Mouse (Mus musculus) common myeloid progenitor, adult 5-6 weeks (primary cell): ENCODE data around the gene Pxt1. TPM values are rescaled to one million over a fixed set of nuclear protein-coding genes. Genes with fewer than 3 reads are reported as not detected.
A peak's percentile ranks its signal among the peaks of the same experiment; 100 is the strongest.

Experiments
- ATAC-seq: replicated peaks from 2 replicates; pipeline ENCODE4 v1.8.0; 2016; ENCODE audit warnings: low read depth, mild to moderate bottlenecking, moderate TSS enrichment, inconsistent platforms; ENCODE audit not compliant: poor library complexity, severe bottlenecking
- total RNA-seq: library from RNA; stranded (forward); fragments of 200-1000, 187-1606 nt; gene quantifications from 2 replicates; pipeline ENCODE4 v1.2.3, GENCODE M21; 2017

Gene Pxt1
- total RNA-seq, 1 experiment from 2014 or later = not detected

DNA sequence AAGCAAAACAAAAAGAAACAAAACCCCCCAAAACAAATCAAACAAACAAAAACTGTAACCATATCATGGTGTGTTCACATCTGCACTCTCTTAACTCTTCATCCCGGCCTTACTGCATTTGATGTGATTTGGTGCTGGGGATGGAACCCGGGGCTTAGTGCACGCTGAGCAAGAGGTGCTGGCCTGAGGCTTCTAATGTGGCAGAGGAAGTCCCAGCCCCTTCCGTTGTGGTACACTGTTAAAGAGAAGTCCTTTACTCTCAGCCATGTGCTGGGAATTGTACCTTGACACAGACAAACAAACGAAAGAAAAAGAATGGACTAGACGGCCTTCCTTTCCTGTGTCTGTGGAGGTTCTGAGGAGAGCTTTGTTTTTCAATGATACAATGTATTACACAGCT is 21.5 kb downstream of the Pxt1 start:
- 0 out of 2 replicates have a peak, but pooled peaks have one; percentile 28 for ATAC-seq

DNA sequence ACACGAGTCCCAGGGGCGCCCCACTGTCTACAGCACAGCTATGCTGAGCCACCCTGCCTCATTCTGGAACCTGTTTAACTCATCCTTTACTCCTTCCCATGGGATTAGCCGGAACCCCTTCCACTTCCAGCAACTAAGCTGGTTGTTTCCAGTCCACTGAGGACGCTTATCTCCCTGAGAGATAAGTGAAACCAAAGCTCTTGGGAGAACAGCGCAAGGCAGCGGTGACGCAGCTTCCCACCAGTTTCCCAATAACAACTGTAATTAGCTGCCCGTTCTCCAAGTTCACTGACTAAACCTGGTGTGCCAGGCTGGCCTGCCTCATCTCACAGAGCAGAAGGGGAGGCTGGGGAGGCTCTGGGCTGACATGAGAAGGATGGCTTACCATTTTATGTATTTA is 22.6 kb downstream of the Pxt1 start:
- ATAC-seq = no peak

DNA sequence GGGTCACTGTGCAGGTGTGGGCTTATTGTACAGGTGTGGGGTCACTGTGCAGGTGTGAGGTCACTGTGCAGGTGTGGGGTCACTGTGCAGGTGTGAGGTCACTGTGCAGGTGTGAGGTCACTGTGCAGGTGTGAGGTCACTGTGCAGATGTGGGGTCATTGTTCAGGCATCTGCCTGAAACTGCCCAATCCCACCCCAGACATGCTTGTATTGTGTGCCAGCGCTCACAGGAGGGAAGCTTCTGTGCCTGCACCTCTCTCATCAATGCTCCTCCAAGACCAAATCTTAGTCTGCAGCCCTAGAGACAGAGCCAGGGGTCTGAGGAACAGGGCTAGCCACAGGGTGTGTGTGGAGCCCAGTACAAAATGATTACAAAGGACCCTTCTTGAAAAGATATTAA is 27.1 kb downstream of the Pxt1 start:
- ATAC-seq = no peak

DNA sequence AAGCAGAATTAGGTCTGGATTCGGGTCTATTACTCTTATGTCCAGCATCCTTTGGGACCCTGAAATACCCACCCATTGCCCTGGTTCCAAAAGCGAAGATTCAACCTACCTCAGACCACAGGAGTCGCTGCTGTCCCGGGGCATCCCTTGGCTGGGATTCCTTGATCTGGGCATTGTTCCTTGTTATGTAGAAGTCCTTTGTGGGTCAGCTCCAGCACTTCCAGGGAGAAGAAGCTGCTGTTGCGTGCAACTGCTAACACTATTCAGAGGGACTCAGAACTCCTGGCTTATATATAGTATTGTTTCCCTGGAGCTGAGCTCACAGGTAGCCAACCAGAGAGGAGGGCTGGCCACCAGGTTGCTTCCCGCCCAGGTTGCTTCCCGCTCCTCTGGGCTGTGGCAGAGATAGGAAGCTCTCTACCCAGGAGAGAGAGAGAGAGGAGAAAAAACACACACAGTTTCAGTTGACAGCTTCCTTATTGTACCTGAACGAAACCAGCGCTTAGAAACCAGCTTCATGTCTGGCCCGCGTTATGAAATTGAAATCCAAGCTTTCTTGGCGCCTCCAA is 28.5 kb downstream of the Pxt1 start, which contains the start of gene 4930539E08Rik:
TSS of gene 4930539E08Rik (minus strand) at position 265 of the 569 bp plus-strand sequence.
- no peak for ATAC-seq

DNA sequence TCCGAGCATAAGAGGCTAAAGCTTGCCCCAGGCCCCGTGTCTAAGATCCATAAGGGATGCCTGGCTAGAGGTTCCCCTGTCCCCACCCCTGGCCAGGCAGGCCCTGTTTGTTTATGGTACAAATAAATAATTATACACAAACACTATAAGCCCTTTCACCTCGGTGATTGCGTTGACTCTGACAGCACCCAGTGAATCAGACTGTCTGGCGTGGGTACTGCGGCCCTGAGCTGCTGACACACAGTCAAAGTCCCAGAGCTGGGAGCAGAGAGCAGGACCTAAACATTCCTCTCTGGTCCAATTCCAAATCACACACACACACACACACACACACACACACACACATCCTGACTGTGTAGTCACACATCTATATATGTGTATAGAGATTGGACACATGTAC is 29.7 kb downstream of the Pxt1 start:
- ATAC-seq = no peak

DNA sequence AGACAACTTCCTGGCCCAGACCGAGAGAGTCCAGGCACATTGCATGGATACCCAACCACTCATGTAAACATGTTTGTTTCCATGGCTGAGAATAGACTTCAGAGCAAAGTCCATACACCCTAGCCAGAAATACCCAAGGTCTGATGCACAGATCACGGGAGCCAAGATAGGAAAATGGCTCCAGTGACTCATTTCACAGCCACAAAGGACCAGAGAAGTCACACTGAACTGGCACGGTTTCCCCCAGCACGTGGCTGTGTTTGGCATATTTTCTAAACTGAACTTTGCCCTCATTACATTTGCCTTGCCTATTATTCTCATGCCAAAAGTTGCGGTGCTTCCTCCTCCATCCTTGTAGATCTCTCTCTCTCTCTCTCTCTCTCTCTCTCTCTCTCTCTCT is 30.4 kb downstream of the Pxt1 start:
- ATAC-seq = no peak

DNA sequence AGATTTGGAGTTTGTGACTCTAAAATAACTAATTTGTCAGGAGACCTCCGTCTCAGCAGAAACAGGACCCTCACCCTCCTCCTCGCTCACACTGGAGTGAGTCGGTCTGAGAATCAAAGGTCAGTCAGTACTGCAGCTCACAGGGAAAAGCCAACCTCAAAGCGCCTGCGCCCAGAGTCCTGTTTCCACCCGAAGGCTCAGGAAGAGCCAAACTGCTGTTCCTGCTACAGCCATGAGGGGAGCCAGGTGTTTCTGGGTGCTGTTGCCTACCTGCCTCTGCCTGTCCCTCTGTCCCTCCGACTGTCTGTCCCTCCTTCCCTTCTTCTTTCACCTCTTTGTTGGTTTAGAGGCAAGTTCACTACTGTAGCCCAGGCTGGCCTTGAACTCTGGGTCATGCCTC is 33.5 kb downstream of the Pxt1 start:
- ATAC-seq = no peak

DNA sequence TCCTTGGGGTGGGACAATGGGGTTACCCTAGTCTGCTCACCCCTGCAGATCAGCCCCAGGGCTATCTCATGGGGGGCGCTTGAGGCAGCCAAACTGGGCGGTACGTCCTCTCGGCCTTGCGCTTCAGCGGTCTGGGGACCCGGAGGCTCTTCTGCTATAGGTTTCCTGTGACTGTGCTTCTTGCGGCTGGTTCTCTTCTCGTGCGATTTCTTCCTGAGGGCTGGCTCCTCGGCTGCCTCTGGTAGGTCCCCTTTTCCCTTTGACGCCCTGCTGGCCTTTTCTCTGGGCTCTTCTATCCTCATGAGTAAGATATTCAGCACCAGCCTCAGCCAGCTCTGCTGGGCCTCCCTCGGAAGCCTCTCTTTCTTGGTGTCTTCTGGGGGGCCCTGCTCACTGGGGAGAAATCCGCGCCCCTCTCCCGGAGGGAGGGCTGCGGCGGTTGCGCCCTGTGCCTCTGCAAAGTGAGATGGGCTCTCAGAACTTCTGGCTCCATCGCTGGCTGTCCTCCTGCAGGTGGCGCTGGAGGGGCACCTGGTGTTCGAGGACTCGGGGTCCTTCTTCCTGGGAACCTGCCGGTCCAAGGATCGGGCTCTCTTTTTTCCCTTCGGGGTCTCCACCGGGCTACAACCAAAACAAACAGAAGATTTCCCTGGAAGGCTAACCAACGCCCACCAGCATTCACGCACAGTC is 34.2 kb downstream of the Pxt1 start:
- peak; percentile 73 for ATAC-seq

DNA sequence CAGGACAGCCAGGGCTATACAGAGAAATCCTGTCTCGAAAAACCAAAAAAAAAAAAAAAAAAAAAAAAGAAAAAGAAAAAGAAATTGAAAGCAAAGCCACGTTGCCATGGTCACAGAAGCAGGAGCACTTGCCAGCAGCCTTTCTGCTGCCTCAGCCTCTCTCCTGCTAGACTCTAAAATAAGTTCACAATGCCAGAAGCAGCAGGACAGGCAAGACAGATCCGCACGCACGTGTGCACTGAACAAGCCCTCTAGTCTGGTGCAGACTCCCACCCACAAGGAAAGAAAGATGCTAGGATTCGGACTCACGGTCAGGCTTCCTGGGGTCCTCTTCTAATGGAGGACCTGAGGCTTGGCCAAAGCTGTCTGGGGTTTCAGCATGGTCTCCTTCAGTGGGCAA is 35.7 kb downstream of the Pxt1 start:
- ATAC-seq = no peak

DNA sequence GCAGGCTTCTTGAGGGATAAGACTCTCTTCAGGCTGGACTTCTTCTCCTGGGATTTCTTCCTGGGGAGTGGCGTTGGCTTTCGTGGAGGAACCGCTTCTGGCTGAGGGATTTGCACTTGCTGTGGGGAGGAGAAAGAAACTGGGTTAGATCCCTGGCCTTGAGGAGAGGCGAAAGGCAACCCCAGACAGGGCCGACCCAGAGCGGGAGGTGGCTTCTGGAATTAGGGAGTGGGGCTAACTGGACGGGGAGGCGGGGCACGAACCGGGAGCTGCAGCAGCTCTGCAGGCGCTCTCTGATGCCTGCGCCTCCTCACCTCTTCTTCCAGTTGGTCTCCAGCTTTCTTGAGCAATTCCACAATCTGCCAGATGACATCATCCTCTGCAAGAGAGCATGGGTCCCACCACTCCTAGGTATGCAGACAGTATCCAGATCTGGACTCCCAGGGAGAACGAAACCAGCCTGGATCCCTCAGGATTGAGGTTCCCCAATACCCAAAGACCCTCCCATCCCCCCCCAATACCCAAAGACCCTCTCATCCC is 38.2 kb downstream of the Pxt1 start:
- no peak for ATAC-seq

DNA sequence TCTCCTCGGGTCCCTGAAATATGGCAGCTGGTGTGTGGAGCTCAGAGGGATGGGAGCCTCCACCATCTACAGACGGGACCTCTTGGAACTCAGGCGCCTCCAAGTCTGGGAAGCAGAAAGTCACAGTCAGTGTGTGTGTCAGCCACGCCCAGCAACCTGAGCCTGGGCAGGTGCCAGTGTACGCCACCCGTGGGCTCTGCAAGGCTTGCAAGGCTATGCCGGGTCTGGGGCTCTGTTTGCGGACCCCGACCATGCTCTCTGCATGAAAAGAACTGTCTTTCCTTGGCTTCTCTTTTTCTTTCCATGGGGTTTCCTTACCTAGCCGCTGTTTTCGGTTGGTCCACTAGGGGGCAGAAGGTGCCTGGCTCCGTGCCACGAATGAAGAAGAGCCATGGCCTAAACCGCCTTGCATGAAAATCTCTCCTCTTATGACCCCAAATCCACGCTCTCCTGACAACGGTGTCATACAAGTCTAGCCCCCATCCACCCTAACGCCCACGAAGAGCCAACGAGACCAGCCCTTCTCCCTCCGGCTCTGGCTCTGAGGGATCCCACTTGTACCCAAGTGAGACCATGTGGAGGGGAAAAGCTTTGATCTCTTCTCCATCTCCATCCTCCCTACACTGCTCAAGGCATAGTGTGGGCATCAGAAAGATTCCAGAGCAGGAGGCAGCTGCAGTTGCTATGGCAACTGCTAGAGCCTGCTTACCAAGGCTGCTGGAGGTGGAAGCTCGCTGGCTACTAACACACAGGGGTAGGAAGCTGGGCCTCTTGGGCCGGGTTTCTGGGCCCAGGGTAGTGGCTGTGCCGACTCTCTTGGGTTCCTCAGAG is 38.9 kb downstream of the Pxt1 start:
- peak; percentile 39; the same call in 1 of the 2 replicates for ATAC-seq

DNA sequence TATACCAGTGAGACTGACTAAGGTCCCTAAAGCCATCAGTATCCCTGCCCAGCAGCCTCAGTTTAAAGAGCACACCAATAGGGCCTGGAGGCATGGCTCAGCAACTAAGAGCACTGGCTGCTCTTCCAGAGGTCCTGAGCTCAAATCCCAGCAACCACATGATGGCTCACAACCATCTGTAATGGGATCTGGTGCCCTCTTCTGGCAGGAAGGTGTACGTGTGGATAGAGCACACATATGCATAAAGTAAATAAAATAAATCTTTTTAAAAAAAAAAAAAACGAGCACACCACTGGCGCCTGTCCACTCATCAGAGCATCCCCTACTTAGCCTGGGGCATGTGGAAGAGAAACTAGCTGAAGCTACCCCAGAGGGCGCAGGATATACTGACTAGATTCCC is 42.1 kb downstream of the Pxt1 start:
- no peak for ATAC-seq

DNA sequence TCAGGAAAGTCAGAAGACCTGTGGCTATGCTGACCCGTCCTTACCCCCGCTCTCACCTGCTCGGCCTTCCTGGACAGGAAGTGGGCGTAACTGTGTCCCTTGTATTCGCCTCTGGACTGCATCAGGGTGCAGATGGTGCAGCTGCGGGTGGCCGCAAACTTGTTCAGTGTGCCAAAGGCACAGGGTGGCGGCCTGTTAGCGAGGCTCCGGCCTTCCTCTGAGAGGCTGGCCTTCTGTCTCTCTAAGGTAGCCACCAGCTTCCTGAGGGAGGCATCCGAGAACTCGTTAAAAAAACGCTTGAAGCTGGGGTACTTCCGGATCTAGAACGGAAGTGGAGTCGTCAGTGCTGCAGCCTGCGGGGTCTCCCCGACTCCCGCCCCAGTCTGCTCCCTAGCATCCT is 44.2 kb downstream of the Pxt1 start:
- ATAC-seq = no peak

DNA sequence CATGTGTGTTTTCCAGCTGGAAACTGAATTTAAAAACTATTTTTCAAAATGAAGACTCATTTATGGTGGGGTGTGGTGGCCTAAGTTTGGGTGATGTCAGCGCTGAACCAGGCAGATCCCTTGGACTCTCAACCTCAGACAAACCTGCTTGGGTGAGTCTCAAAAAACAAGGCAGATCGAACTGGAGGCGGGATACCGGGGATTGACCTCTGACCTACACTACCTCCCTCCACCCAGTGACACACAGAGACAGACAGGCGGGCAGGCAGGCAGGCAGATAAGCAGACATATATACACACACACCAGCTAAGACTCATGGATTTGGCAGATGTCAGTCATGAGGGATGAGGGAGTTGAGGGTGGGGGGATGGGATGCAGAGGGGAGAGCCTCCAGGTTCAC is 45.4 kb downstream of the Pxt1 start:
- ATAC-seq = no peak

DNA sequence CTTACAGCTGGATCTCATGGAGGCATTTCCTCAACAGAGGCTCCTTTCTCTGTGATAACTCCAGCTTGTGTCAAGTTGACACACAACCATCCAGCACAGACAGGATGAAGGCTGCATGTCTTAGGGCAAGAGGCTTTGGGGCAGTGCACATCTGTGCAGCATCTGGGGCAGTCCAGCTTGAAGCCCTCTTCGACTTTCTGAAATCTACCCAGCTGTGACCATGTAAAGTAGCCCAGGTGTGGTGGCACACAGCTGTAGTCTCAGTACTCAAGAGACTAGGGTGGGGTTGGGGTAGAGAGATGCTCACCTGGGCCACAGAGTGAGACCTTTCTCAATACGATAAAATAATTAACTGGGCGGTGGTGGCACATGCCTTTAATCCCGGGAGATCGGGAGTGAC is 45.8 kb downstream of the Pxt1 start:
- no peak for ATAC-seq

DNA sequence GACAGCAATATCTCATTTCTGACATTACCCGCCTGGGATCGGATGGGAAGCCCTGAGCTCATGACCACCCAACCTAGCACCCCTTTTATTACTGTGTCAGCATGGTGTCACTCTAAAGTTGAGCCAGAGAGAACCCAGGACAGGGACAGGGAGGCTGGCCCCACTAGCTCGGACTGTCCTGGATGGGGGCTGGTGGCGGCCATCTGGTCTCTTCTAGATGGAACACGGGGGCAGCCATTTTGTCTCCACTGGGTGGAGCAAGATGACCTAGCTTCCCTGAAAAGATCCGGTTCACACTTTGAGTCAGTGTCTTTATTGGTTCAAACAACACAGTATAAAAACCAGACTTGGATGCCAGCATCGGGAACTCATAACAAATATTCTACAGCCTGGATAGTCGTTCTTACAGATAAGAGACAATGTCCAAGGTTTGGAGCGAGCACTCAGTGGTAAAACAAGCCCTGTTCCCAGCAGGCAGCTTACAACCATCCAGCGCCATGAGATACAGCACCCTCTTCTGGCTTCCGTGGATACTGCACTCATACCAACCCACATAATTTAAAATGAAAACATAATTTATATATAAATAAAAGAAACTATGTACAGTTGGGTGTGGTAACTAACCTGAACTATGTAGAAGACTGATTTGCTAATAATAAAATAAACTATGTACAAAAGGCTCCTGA is 47.4 kb downstream of the Pxt1 start:
- ATAC-seq = no peak

DNA sequence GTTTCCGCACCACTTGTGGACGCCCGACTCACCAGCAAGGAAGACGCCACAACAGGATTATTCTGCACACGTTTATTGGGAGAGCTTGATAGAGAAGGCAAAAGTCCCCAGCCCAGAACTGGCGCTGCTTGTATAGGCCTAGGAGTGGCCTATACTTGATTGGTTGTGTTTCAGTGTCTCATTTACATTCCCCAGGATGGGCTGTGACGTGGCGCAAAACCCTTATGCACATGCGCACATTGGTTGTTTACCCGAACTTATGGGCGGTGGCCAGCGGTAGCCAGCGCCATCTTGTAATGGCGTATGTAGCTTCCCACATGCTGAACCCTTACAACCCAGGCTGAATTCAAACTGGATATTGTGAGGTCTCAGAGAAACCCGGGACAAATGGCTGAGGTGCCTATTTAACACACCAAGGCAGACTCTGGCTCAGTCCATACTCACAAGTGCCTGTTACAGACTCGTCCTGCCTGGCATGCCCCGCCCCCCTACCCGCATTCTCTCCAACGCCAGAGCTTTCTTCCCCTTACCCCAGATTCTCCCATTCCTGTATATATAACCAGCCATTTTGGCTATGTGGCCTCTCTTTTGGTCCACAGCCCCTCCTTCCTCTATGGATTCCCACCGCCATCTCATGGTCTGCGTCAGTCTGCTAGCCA is 48.3 kb downstream of the Pxt1 start:
- no peak for ATAC-seq

DNA sequence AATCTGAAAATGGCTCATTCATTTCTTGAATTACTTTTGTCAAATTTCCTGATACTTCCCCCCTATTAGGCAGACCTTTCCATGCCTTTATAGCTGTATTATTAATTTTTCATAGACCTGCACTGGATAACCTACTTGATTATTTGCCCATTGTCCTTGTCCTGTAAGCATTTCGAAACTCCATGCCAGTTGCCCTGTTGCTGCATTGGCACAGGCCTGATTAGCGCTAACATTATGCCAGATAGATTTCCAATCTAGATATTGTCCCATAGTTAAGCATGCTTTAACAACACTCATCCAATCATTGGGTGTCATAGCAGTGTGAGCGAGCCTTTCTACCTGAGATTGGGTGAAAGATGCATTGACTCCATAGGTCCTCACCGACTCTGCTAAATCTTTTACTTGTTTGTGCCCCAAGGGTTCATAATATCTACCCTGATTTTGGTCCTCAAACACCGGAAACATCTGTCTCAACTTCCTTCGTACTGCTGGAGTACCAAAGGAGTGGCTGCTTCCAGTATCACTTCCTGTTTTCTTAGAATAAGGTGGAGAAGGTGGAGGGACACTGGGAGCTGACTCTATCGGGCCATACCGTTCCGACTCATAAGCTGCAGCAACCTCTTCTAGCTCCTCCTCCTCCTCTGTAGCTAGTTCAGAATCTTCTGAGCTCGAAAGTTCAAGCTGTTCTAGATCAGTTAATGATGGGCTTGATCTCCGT is 49.4 kb downstream of the Pxt1 start:
- peak; percentile 91 for ATAC-seq

DNA sequence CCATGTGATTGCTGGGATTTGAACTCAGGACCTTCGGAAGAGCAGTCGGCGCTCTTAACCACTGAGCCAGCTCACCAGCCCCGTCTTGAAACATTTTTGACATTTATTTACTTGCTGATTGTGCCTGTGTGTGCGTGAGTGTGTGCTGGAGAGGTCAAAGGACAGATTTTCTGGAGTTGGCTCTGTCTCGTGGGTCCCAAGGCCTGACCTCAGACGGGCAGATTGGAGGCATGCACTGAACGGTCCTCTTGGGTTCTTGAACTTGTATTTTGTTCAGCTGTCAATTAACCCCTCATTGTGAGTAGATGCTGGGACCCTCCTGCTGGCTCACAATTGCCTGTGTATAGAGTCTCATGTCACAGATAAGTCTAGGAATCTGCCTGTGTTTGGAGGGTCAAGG is 57.4 kb downstream of the Pxt1 start:
- ATAC-seq = no peak
